Mouse (Mus musculus) heart, adult 2 months (tissue): ENCODE data around the gene Cox10. TPM values are rescaled to one million over a fixed set of nuclear protein-coding genes. Genes with fewer than 3 reads are reported as not detected.

Experiments used
- DNase-seq, 2 experiments: peaks; one replicate each; pipeline ENCODE4 v3.0.0; 2021
- H3K27ac ChIP-seq: fragments of 200-600 bp; 2 replicates; pipeline ENCODE4 v1.8.1; 2022
- H3K27me3 ChIP-seq: fragments of 200-500 bp; 2 replicates; pipeline ENCODE4 v1.6.1; 2012; ENCODE audit warnings: mild to moderate bottlenecking, low read length, inconsistent platforms, mixed read lengths; ENCODE audit not compliant: control insufficient read depth, insufficient read depth
- H3K36me3 ChIP-seq: fragments of 200-500 bp; 2 replicates; pipeline ENCODE4 v1.6.1; 2012; ENCODE audit warnings: low read length, inconsistent platforms; ENCODE audit not compliant: control insufficient read depth, insufficient read depth
- H3K4me1 ChIP-seq: fragments of 200-500 bp; 2 replicates; pipeline ENCODE4 v1.6.1; 2011; ENCODE audit warnings: low read length; ENCODE audit not compliant: control insufficient read depth, insufficient read depth
- H3K4me3 ChIP-seq: fragments of 200-600 bp; 2 replicates; pipeline ENCODE4 v1.8.1; 2022
- H3K79me2 ChIP-seq: fragments of 200-500 bp; replicated peaks from 2 replicates; pipeline ENCODE4 v1.6.1; 2012; ENCODE audit warnings: mild to moderate bottlenecking, inconsistent platforms, low read length, moderate library complexity, mixed read lengths; ENCODE audit not compliant: control insufficient read depth, insufficient read depth
- H3K9ac ChIP-seq: fragments of 200-500 bp; 2 replicates; pipeline ENCODE4 v1.6.1; 2012; ENCODE audit warnings: low read depth, mild to moderate bottlenecking, control low read depth, inconsistent platforms, low read length, mixed read lengths
- CTCF ChIP-seq: fragments of 200-600 bp; IDR thresholded peaks from 2 replicates; pipeline ENCODE4 v1.8.1; 2022; ENCODE audit warnings: antibody characterized with exemption, mild to moderate bottlenecking, moderate library complexity
- EP300 ChIP-seq: fragments of 200-500 bp; IDR thresholded peaks from 2 replicates; pipeline ENCODE4 v1.6.1; 2011; ENCODE audit warnings: low read depth, low read length, control low read depth; ENCODE audit not compliant: insufficient read depth
- POLR2A ChIP-seq: fragments of 200-500 bp; IDR thresholded peaks from 2 replicates; pipeline ENCODE4 v1.6.1; 2011; ENCODE audit warnings: mild to moderate bottlenecking, low read depth, low read length, control low read depth; ENCODE audit not compliant: insufficient read depth
- WGBS: fragments of 180-500 bp; shearing (Covaris S2); methylation state at CpG from one replicate; pipeline ENCODE4 v1.1.7; 2018; 5-methylcytosine and 5-hydroxymethylcytosine counted together
- intact Hi-C: fragments of 180-260 bp; cut with DNase I; formaldehyde crosslinking; loops from one replicate; pipeline ENCODE4 v1.15.1; 2025
- polyA plus RNA-seq: library from polyadenylated mRNA; depleted of rRNA; stranded (reverse); fragments of >200 nt; gene quantifications from 2 replicates; pipeline ENCODE4 v1.2.3, GENCODE M21; 2012
- total RNA-seq, 2 experiments: library from RNA; stranded (reverse); gene quantifications; 2 replicates each; pipeline ENCODE4 v1.2.3; 2021

The Cox10 gene
- total and polyA plus RNA-seq, 3 experiments = 52.9 to 81.0 (median 67.4) TPM

- Histone ChIP-seq H3K4me1 (peaks cover 3% of the 10 kb centered on the region), H3K36me3 (no peaks in the 10 kb centered on the region), H3K27me3 (no peaks in the 10 kb centered on the region), H3K27ac (no peak overlapping the region), H3K79me2 (no peaks in the 10 kb centered on the region), H3K9ac (no peak overlapping the region), H3K4me3 (no peak overlapping the region)
- intact Hi-C loops = no loop called here
- 89% methylated on average over 3 of the region's 3 CpGs for WGBS
- DNase-seq = no peak
- TF ChIP-seq CTCF = no peak
- TF ChIP-seq POLR2A = no peak
- no peak for TF ChIP-seq EP300
Measured at GRCm38 (mm10) chr11:63943947-63944346, 135.3 kb downstream of the Cox10 start.

- Histone ChIP-seq H3K9ac (no peak overlapping the region), H3K36me3 (no peaks in the 10 kb centered on the region), H3K27me3 (no peaks in the 10 kb centered on the region), H3K4me1 (peaks cover 3% of the 10 kb centered on the region), H3K27ac (no peak overlapping the region), H3K79me2 (no peaks in the 10 kb centered on the region), H3K4me3 (no peak overlapping the region)
- intact Hi-C loops = no loop called here
- DNase-seq = no peak
- whole genome bisulfite sequencing = 90% methylated on average over 13 of the region's 13 CpGs
- TF ChIP-seq EP300 = no peak
- no peak for TF ChIP-seq CTCF
- TF ChIP-seq POLR2A = no peak
Measured at GRCm38 (mm10) chr11:63943268-63943890, 135.9 kb downstream of the Cox10 start.

GRCm38 (mm10) chr11:63942177-63942576 lies 137.1 kb downstream of the Cox10 start:
- Histone ChIP-seq H3K36me3 (no peaks in the 10 kb centered on the region), H3K4me1 (peaks cover 2% of the 10 kb centered on the region), H3K9ac (no peak overlapping the region), H3K27me3 (no peaks in the 10 kb centered on the region), H3K79me2 (no peaks in the 10 kb centered on the region), H3K27ac (no peak overlapping the region), H3K4me3 (no peak overlapping the region)
- intact Hi-C loops = no loop called here
- no peak for TF ChIP-seq EP300
- no peak for DNase-seq
- 70% methylated on average over 8 of the region's 8 CpGs for WGBS

GRCm38 (mm10) chr11:63936641-63937040 lies 142.6 kb downstream of the Cox10 start:
- intact Hi-C loops = no loop called here
- Histone ChIP-seq H3K27me3 (no peaks in the 10 kb centered on the region; the same call in 1 of the 2 replicates), H3K27ac (no peak overlapping the region), H3K9ac (no peak overlapping the region), H3K79me2 (no peaks in the 10 kb centered on the region), H3K4me3 (no peak overlapping the region), H3K4me1 (no peaks in the 10 kb centered on the region), H3K36me3 (no peaks in the 10 kb centered on the region)
- TF ChIP-seq EP300 = no peak
- no peak for TF ChIP-seq CTCF
- no peak for TF ChIP-seq POLR2A
- 59% methylated on average over 3 of the region's 3 CpGs for WGBS
- DNase-seq = no peak

GRCm38 (mm10) chr11:63926901-63927300 lies 152.4 kb downstream of the Cox10 start:
- no peak for DNase-seq
- H3K4me1 ChIP-seq = no peaks in the 10 kb centered on the region
- intact Hi-C loops = loop anchor here (5.0 to 10.0 kb wide), 2 partner anchors 298 to 970 kb away; no protein-coding TSS in a partner anchor
- H3K36me3 ChIP-seq = no peaks in the 10 kb centered on the region
- TF ChIP-seq EP300 (no peak), CTCF (no peak), POLR2A (no peak)
- WGBS = 81% methylated on average over 6 of the region's 6 CpGs
- no peak overlapping the region for H3K27ac ChIP-seq
- no peaks in the 10 kb centered on the region for H3K79me2 ChIP-seq
- H3K9ac ChIP-seq = no peak overlapping the region
- H3K27me3 ChIP-seq = peaks cover 1% of the 10 kb centered on the region; the same call in 1 of the 2 replicates
- no peak overlapping the region for H3K4me3 ChIP-seq

- WGBS = under 1% methylated on average over 31 of the region's 31 CpGs
- Histone ChIP-seq H3K4me1 (no peaks in the 10 kb centered on the region), H3K27ac (no peak overlapping the region), H3K27me3 (peaks cover 3% of the 10 kb centered on the region), H3K9ac (no peak overlapping the region), H3K36me3 (no peaks in the 10 kb centered on the region), H3K79me2 (no peaks in the 10 kb centered on the region), H3K4me3 (peak overlapping the region; percentile 39)
- intact Hi-C loops = loop anchor here (2.0 to 10.0 kb wide), 3 partner anchors 300 to 972 kb away; no protein-coding TSS in a partner anchor
- DNase-seq = peak; percentile 86 to 90
- peak; percentile 98; the same call in 1 of the 2 replicates for TF ChIP-seq CTCF
- TF ChIP-seq POLR2A = no peak
- TF ChIP-seq EP300 = peak; percentile 48; the same call in 1 of the 2 replicates
Measured at GRCm38 (mm10) chr11:63925161-63925582, 154.1 kb downstream of the Cox10 start.
